Mouse (Mus musculus): ENCODE data around the gene Fkbp6. TPM values are rescaled to one million over a fixed set of nuclear protein-coding genes. Genes with fewer than 3 reads are reported as not detected.

Fkbp6 gene
- polyA plus RNA-seq, 1 experiment from 2014 or later: not detected

DNA sequence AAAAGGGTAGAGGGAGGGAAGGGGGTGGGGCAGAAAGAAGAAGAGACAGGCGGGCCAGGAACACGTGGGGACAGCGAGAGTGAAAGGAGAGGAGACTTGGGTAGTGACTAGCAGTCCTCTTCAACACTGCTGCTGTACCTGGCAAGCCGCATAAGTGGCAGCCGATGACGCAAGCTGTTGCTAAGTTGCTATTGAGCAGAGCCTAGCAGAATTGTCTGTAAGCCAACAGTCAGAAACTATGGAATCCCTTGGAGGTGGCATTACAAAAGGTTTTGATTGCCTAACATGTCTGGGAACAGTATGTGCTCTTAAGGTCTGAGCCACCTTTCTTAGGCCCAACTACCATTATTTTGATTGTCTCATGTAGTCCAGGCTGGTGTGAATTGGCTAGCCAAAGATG is 18.5 kb upstream of the Fkbp6 start:
- peaks cover 7% of the 10 kb centered on the region; the same call in 1 of the 2 replicates for H3K79me2 ChIP-seq (ENCODE audit: inconsistent target)
- 81% methylated on average over 4 of the region's 6 CpGs for WGBS (ENCODE audit: missing documents)
- H3K27ac ChIP-seq: no peak overlapping the region
- no peak overlapping the region for H3K4me3 ChIP-seq (ENCODE audit: inconsistent target)
- no peaks in the 10 kb centered on the region for H3K36me3 ChIP-seq (ENCODE audit: inconsistent target)

- H3K36me3 ChIP-seq (ENCODE audit: inconsistent target): no peaks in the 10 kb centered on the region
- 52% methylated on average over 6 of the region's 6 CpGs for WGBS (ENCODE audit: missing documents)
These were observed 18.0 kb upstream of the Fkbp6 start for GRCm38 (mm10) chr5:135367841-135368240.

DNA sequence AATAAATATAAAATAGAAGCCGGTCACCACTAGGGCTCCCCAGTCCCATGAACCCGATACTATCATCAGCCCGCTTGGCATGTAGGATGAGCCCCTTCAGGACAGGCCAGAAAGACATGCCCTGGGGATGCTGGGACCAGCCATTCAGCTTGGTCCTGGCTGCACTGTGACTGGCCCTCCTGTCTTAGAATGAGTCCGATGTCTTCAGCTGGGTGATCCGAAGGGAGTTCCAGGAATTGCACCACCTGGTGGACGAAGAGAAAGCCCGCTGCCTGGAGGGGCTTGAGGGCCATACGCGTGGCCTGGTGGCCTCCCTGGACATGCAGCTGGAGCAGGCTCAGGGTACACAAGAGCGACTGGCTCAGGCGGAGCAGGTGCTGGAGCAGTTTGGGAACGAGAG is 13.7 kb upstream of the Fkbp6 start:
- no peaks in the 10 kb centered on the region for H3K36me3 ChIP-seq (ENCODE audit: inconsistent target)
- H3K4me3 ChIP-seq (ENCODE audit: inconsistent target): no peak overlapping the region
- H3K27ac ChIP-seq: no peak overlapping the region
- H3K79me2 ChIP-seq (ENCODE audit: inconsistent target): no peaks in the 10 kb centered on the region
- WGBS (ENCODE audit: missing documents): 42% methylated on average over 12 of the region's 12 CpGs

More at GRCm38 (mm10) chr5:135367841-135368240, 18.0 kb upstream of the Fkbp6 start:
- H3K4me3 ChIP-seq (ENCODE audit: inconsistent target): no peak overlapping the region
- H3K27ac ChIP-seq: no peak overlapping the region
- peaks cover 7% of the 10 kb centered on the region; the same call in 1 of the 2 replicates for H3K79me2 ChIP-seq (ENCODE audit: inconsistent target)

- WGBS (ENCODE audit: missing documents): 74% methylated on average over 3 of the region's 3 CpGs
- Histone ChIP-seq H3K36me3 (ENCODE audit: inconsistent target) (no peaks in the 10 kb centered on the region), H3K4me3 (ENCODE audit: inconsistent target) (no peak overlapping the region), H3K79me2 (ENCODE audit: inconsistent target) (no peaks in the 10 kb centered on the region), H3K27ac (no peak overlapping the region)
These were observed 12.7 kb upstream of the Fkbp6 start for GRCm38 (mm10) chr5:135362572-135362971.

- WGBS (ENCODE audit: missing documents): 91% methylated on average over 2 of the region's 2 CpGs
These were observed 9.9 kb upstream of the Fkbp6 start for GRCm38 (mm10) chr5:135359772-135360171.

GRCm38 (mm10) chr5:135357556-135357955 is 7.7 kb upstream of the Fkbp6 start:
- Histone ChIP-seq H3K36me3 (ENCODE audit: inconsistent target) (no peaks in the 10 kb centered on the region), H3K27ac (no peak overlapping the region), H3K79me2 (ENCODE audit: inconsistent target) (no peaks in the 10 kb centered on the region), H3K4me3 (ENCODE audit: inconsistent target) (no peak overlapping the region)
- 66% methylated on average over 2 of the region's 2 CpGs for WGBS (ENCODE audit: missing documents)

More at GRCm38 (mm10) chr5:135359772-135360171, 9.9 kb upstream of the Fkbp6 start:
- H3K79me2 ChIP-seq (ENCODE audit: inconsistent target): no peaks in the 10 kb centered on the region
- H3K4me3 ChIP-seq (ENCODE audit: inconsistent target): no peak overlapping the region
- no peaks in the 10 kb centered on the region for H3K36me3 ChIP-seq (ENCODE audit: inconsistent target)
- H3K27ac ChIP-seq: no peak overlapping the region

DNA sequence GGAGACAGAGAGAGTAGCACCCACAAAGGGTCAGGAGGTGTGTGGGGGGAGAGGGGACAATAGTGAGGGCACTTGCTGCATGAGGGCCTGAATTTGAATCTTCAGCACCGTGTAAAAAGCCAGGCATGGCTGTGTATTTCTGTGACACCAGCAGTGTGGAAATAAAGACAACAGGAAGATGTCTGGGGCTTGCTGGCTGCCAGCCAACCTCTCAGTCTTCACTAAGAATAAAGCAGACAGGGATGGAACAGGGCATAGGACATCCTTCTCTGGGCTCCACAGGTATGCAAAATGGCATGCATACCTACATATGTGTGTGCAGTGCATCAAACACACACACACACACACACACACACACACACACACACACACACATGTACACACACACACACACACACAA is 6.2 kb upstream of the Fkbp6 start:
- 27% methylated on average over 1 of the region's 1 CpGs for WGBS (ENCODE audit: missing documents)
- Histone ChIP-seq H3K79me2 (ENCODE audit: inconsistent target) (no peaks in the 10 kb centered on the region), H3K4me3 (ENCODE audit: inconsistent target) (no peak overlapping the region), H3K36me3 (ENCODE audit: inconsistent target) (no peaks in the 10 kb centered on the region), H3K27ac (no peak overlapping the region)

GRCm38 (mm10) chr5:135353564-135353963 is 3.7 kb upstream of the Fkbp6 start:
- Histone ChIP-seq H3K27ac (no peak overlapping the region), H3K4me3 (ENCODE audit: inconsistent target) (no peak overlapping the region), H3K36me3 (ENCODE audit: inconsistent target) (no peaks in the 10 kb centered on the region), H3K79me2 (ENCODE audit: inconsistent target) (no peaks in the 10 kb centered on the region)
- 35% methylated on average over 20 of the region's 20 CpGs for WGBS (ENCODE audit: missing documents)

DNA sequence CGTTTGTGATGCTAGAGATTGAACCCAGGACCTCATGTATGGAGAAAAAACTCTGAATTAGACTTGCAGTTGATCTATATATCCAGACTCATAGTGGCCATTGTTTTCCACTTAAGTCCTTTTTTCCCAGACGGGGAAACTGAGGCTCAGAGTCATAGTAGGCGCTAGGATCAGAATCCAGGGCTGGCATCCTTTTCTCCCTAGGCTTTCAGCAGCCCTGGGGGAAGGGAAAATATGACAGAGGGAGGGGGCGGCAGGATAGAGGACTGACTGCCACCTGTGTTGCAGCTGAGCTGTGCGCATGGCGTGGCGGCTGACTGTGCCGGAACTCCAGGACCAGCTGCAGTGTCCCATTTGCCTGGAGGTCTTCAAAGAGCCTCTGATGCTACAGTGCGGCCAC is 3.2 kb upstream of the Fkbp6 start, which contains the start of gene Trim50:
Gene Trim50, plus strand, starts transcription at position 301 of the 400 bp plus-strand sequence.
- Histone ChIP-seq H3K27ac (no peak within 1 kb of the TSS), H3K4me3 (ENCODE audit: inconsistent target) (no peak within 1 kb of the TSS), H3K79me2 (ENCODE audit: inconsistent target) (no peaks in the 10 kb centered on the region), H3K36me3 (ENCODE audit: inconsistent target) (no peaks in the 10 kb centered on the region)
- 83% methylated on average over 9 of the region's 9 CpGs for WGBS (ENCODE audit: missing documents)

GRCm38 (mm10) chr5:135351606-135352005 is 1.8 kb upstream of the Fkbp6 start:
- Histone ChIP-seq H3K27ac (no peak overlapping the region), H3K4me3 (ENCODE audit: inconsistent target) (no peak overlapping the region), H3K79me2 (ENCODE audit: inconsistent target) (no peaks in the 10 kb centered on the region), H3K36me3 (ENCODE audit: inconsistent target) (no peaks in the 10 kb centered on the region)
- 75% methylated on average over 13 of the region's 13 CpGs for WGBS (ENCODE audit: missing documents)

- H3K27ac ChIP-seq: no peak overlapping the region
- no peaks in the 10 kb centered on the region for H3K36me3 ChIP-seq (ENCODE audit: inconsistent target)
- H3K4me3 ChIP-seq (ENCODE audit: inconsistent target): no peak overlapping the region
- no peaks in the 10 kb centered on the region for H3K79me2 ChIP-seq (ENCODE audit: inconsistent target)
- 96% methylated on average over 3 of the region's 4 CpGs for WGBS (ENCODE audit: missing documents)
These were observed 2.3 kb downstream of the Fkbp6 start for GRCm38 (mm10) chr5:135347511-135348011.

- WGBS (ENCODE audit: missing documents): 0% methylated on average over 1 of the region's 1 CpGs
- no peaks in the 10 kb centered on the region for H3K79me2 ChIP-seq (ENCODE audit: inconsistent target)
- H3K27ac ChIP-seq: no peak overlapping the region
- H3K36me3 ChIP-seq (ENCODE audit: inconsistent target): no peaks in the 10 kb centered on the region
- H3K4me3 ChIP-seq (ENCODE audit: inconsistent target): no peak overlapping the region
These were observed 3.4 kb downstream of the Fkbp6 start for GRCm38 (mm10) chr5:135346430-135346829.

DNA sequence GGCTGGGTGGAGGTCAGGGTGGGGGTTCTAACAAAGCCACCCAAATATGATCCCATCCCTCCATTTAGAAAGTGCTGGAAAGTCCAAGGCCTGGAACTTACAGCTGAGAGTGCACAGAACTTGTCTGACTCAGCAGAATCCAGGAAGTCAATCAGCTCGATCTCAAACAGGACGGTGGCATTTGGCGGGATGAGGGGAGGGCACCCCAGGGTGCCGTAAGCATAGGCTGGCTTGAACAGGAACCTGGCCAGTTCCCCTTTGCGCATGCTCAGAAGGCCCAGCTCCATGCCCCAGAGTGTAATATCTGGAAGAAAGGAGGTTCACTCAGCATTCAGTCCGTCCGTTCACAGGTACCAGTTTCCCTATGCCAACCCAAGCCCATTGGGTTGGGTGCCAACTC is 3.9 kb downstream of the Fkbp6 start:
- Histone ChIP-seq H3K36me3 (ENCODE audit: inconsistent target) (no peaks in the 10 kb centered on the region), H3K79me2 (ENCODE audit: inconsistent target) (no peaks in the 10 kb centered on the region), H3K4me3 (ENCODE audit: inconsistent target) (no peak overlapping the region), H3K27ac (no peak overlapping the region)
- 14% methylated on average over 7 of the region's 7 CpGs for WGBS (ENCODE audit: missing documents)

- WGBS (ENCODE audit: missing documents): 82% methylated on average over 3 of the region's 3 CpGs
- Histone ChIP-seq H3K36me3 (ENCODE audit: inconsistent target) (no peaks in the 10 kb centered on the region), H3K27ac (no peak overlapping the region)
These were observed 12.3 kb downstream of the Fkbp6 start for GRCm38 (mm10) chr5:135337575-135337974.

DNA sequence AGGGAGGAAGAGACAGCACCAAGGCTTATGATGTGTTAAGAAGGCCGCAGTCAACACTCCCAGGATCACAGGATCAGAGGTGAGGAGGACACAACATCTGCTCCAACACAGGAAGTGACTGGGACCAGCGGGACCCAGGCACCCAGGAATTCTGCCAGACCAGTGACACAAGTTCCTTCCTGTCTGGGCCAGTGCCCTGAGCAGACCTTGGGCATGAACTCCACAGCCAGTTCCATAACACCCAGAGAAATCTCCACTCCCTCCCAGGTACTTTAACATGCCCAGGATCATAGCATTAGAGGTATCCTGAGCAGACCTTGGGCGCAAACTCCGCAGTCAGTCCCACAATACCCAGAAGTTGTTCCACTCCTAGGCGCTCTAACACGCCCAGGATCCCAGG is 18.7 kb downstream of the Fkbp6 start:
- WGBS (ENCODE audit: missing documents): 80% methylated on average over 6 of the region's 6 CpGs
- no peaks in the 10 kb centered on the region for H3K36me3 ChIP-seq (ENCODE audit: inconsistent target)
- H3K79me2 ChIP-seq (ENCODE audit: inconsistent target): no peaks in the 10 kb centered on the region
- H3K27ac ChIP-seq: no peak overlapping the region
- no peak overlapping the region for H3K4me3 ChIP-seq (ENCODE audit: inconsistent target)

More at GRCm38 (mm10) chr5:135337575-135337974, 12.3 kb downstream of the Fkbp6 start:
- H3K79me2 ChIP-seq (ENCODE audit: inconsistent target): no peaks in the 10 kb centered on the region
- H3K4me3 ChIP-seq (ENCODE audit: inconsistent target): no peak overlapping the region

DNA sequence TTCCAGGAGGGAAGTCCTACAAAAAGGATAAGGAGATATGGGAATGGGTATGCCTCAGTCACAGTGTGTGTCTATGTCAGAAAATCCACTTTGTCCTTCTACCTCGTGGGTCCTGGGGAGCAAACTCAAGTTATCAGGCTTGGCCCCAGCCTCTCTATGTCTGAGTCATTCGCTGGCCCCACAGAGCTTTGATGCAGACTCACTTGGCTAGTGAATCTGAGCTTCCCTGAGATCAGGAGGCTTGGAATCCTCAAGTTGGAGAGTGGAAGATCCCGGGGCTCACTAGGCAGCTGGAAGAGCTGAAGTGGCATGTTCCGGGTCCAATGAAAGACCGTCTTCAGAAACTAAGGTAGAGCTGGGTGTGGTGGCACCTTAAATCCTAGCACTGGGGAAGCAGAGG is 19.6 kb downstream of the Fkbp6 start:
- H3K36me3 ChIP-seq (ENCODE audit: inconsistent target): no peaks in the 10 kb centered on the region
- no peak overlapping the region for H3K27ac ChIP-seq
- WGBS (ENCODE audit: missing documents): 89% methylated on average over 5 of the region's 5 CpGs
- H3K79me2 ChIP-seq (ENCODE audit: inconsistent target): no peaks in the 10 kb centered on the region
- H3K4me3 ChIP-seq (ENCODE audit: inconsistent target): no peak overlapping the region

Measured in macrophage (primary cell).